Mouse (Mus musculus) hindbrain, embryonic 13.5 days (tissue): ENCODE measurements around the gene Cry2. TPM values are rescaled to one million over a fixed set of nuclear protein-coding genes. Genes with fewer than 3 reads are reported as not detected.
"Not testable (repeated sequence)": the region's sequence is repeated elsewhere in the genome, so short reads cannot be mapped to it uniquely, and the experiment has no call there.

Experiments
- ATAC-seq: fragments of 200-750 bp; cut with Nextera tagmentation; 2 replicates; pipeline ENCODE4 v1.8.0; 2017; ENCODE audit warnings: moderate TSS enrichment; ENCODE audit not compliant: low FRiP score
- H3K27ac ChIP-seq: fragments of 300-500 bp; sonication (generic); 2 replicates; pipeline ENCODE4 v1.5.1; 2015; ENCODE audit warnings: inconsistent platforms, mild to moderate bottlenecking, moderate library complexity
- H3K27me3 ChIP-seq: fragments of 300-500 bp; sonication (generic); 2 replicates; pipeline ENCODE4 v1.6.1; 2015; ENCODE audit warnings: mild to moderate bottlenecking, inconsistent platforms
- H3K36me3 ChIP-seq: fragments of 300-500 bp; sonication (generic); 2 replicates; pipeline ENCODE4 v1.6.1; 2015; ENCODE audit warnings: mild to moderate bottlenecking, inconsistent platforms
- H3K4me1 ChIP-seq: fragments of 300-500 bp; sonication (generic); replicated peaks from 2 replicates; pipeline ENCODE4 v1.6.1; 2015; ENCODE audit warnings: inconsistent platforms
- H3K4me2 ChIP-seq: fragments of 300-500 bp; sonication (generic); 2 replicates; pipeline ENCODE4 v1.6.1; 2015; ENCODE audit warnings: inconsistent platforms, mild to moderate bottlenecking, moderate library complexity
- H3K4me3 ChIP-seq: fragments of 300-500 bp; sonication (generic); 2 replicates; pipeline ENCODE4 v1.5.1; 2015; ENCODE audit warnings: mild to moderate bottlenecking, inconsistent platforms
- H3K9ac ChIP-seq: fragments of 300-500 bp; sonication (generic); 2 replicates; pipeline ENCODE4 v1.6.1; 2015; ENCODE audit warnings: mild to moderate bottlenecking, inconsistent platforms
- H3K9me3 ChIP-seq: fragments of 300-500 bp; sonication (generic); 2 replicates; pipeline ENCODE4 v1.6.1; 2016; ENCODE audit warnings: inconsistent platforms
- WGBS: fragments of 180-500 bp; shearing (Covaris S2); methylation state at CpG from one replicate; pipeline ENCODE4 v1.1.7; 2015; 5-methylcytosine and 5-hydroxymethylcytosine counted together
- polyA plus RNA-seq: library from polyadenylated mRNA; unstranded; fragments of >200 nt; fragmentation: Nextera tagmentation; extraction: Ambion mirVana; gene quantifications from 2 replicates; pipeline ENCODE4 v1.2.1, GENCODE M21; 2015

The Cry2 gene
- polyA plus RNA-seq, 1 experiment from 2014 or later: 36.8 TPM

- H3K36me3 ChIP-seq: peaks cover 50% of the 10 kb centered on the region
- no peaks in the 10 kb centered on the region for H3K9me3 ChIP-seq
- H3K27me3 ChIP-seq: no peaks in the 10 kb centered on the region
- ATAC-seq: no peak
- no peak overlapping the region for H3K4me2 ChIP-seq
- no peak overlapping the region for H3K27ac ChIP-seq
- H3K4me3 ChIP-seq: no peak overlapping the region
- WGBS: 96% methylated on average over 5 of the region's 5 CpGs
- no peak overlapping the region for H3K9ac ChIP-seq
- H3K4me1 ChIP-seq: peaks cover 46% of the 10 kb centered on the region
These were observed 30.0 kb downstream of the Cry2 start for GRCm38 (mm10) chr2:92403776-92404319.

GRCm38 (mm10) chr2:92402591-92403326, 31.1 kb downstream of the Cry2 start:
- Histone ChIP-seq H3K4me1 (peaks cover 56% of the 10 kb centered on the region), H3K27ac (peak overlapping the region; percentile 52), H3K4me3 (no peak overlapping the region), H3K4me2 (no peak overlapping the region), H3K9me3 (no peaks in the 10 kb centered on the region), H3K9ac (0 out of 2 replicates have a peak overlapping the region, but pooled peaks have one; percentile 20), H3K27me3 (no peaks in the 10 kb centered on the region), H3K36me3 (peaks cover 39% of the 10 kb centered on the region)
- no peak for ATAC-seq
- 62% methylated on average over 4 of the region's 4 CpGs for WGBS

GRCm38 (mm10) chr2:92401091-92401561, 32.7 kb downstream of the Cry2 start, which contains the start of gene Mapk8ip1:
Mapk8ip1 (minus strand) TSS chr2:92401263.
- Histone ChIP-seq H3K9me3 (no peaks in the 10 kb centered on the region), H3K4me3 (peak within 1 kb of the TSS; percentile 81), H3K36me3 (peaks cover 24% of the 10 kb centered on the region), H3K27ac (peak within 1 kb of the TSS; percentile 88), H3K4me2 (peak within 1 kb of the TSS; percentile 83), H3K4me1 (peaks cover 66% of the 10 kb centered on the region), H3K27me3 (no peaks in the 10 kb centered on the region), H3K9ac (peak within 1 kb of the TSS; percentile 96)
- 1% methylated on average over 45 of the region's 59 CpGs for WGBS
- peak; percentile 57 for ATAC-seq

- ATAC-seq: peak; percentile 12
- 1% methylated on average over 22 of the region's 22 CpGs for WGBS
These were observed 33.2 kb downstream of the Cry2 start for GRCm38 (mm10) chr2:92400682-92401081.

GRCm38 (mm10) chr2:92399877-92400276, 34.0 kb downstream of the Cry2 start:
- Histone ChIP-seq H3K36me3 (peaks cover 12% of the 10 kb centered on the region), H3K4me2 (peak overlapping the region; percentile 83), H3K27ac (peak overlapping the region; percentile 88; the same call in 1 of the 2 replicates), H3K4me3 (peak overlapping the region; percentile 81), H3K4me1 (peaks cover 53% of the 10 kb centered on the region), H3K9ac (peak overlapping the region; percentile 96; the same call in 1 of the 2 replicates)
- not testable (repeated sequence) for H3K27me3 ChIP-seq, ATAC-seq, H3K9me3 ChIP-seq
- WGBS: 45% methylated on average over 3 of the region's 4 CpGs

More at GRCm38 (mm10) chr2:92400682-92401081, 33.2 kb downstream of the Cry2 start:
- Histone ChIP-seq H3K4me2 (peak overlapping the region; percentile 83), H3K27ac (peak overlapping the region; percentile 88), H3K4me3 (peak overlapping the region; percentile 81), H3K9ac (peak overlapping the region; percentile 96), H3K27me3 (no peaks in the 10 kb centered on the region), H3K36me3 (peaks cover 20% of the 10 kb centered on the region), H3K9me3 (no peaks in the 10 kb centered on the region), H3K4me1 (peaks cover 61% of the 10 kb centered on the region)

GRCm38 (mm10) chr2:92397436-92397835, 36.4 kb downstream of the Cry2 start:
- Histone ChIP-seq H3K4me1 (peaks cover 59% of the 10 kb centered on the region), H3K9ac (no peak overlapping the region), H3K36me3 (no peaks in the 10 kb centered on the region), H3K4me3 (no peak overlapping the region), H3K27me3 (no peaks in the 10 kb centered on the region), H3K9me3 (no peaks in the 10 kb centered on the region), H3K27ac (no peak overlapping the region), H3K4me2 (peak overlapping the region; percentile 1)
- WGBS: 85% methylated on average over 1 of the region's 1 CpGs
- no peak for ATAC-seq

GRCm38 (mm10) chr2:92395535-92395934, 38.3 kb downstream of the Cry2 start:
- H3K36me3 ChIP-seq: no peaks in the 10 kb centered on the region
- H3K4me2 ChIP-seq: no peak overlapping the region
- H3K4me1 ChIP-seq: peaks cover 71% of the 10 kb centered on the region
- no peak overlapping the region for H3K27ac ChIP-seq
- no peak overlapping the region for H3K4me3 ChIP-seq
- no peaks in the 10 kb centered on the region for H3K9me3 ChIP-seq
- ATAC-seq: no peak
- 92% methylated on average over 3 of the region's 3 CpGs for WGBS
- H3K9ac ChIP-seq: no peak overlapping the region
- no peaks in the 10 kb centered on the region for H3K27me3 ChIP-seq

GRCm38 (mm10) chr2:92392318-92393264, 41.3 kb downstream of the Cry2 start:
- H3K4me1 ChIP-seq: peaks cover 69% of the 10 kb centered on the region

GRCm38 (mm10) chr2:92391703-92392317, 42.0 kb downstream of the Cry2 start:
- Histone ChIP-seq H3K9ac (peak overlapping the region; percentile 71), H3K4me3 (peak overlapping the region; percentile 33), H3K4me1 (peaks cover 66% of the 10 kb centered on the region), H3K4me2 (peak overlapping the region; percentile 56), H3K27me3 (no peaks in the 10 kb centered on the region), H3K27ac (peak overlapping the region; percentile 93), H3K9me3 (no peaks in the 10 kb centered on the region), H3K36me3 (peaks cover 10% of the 10 kb centered on the region)
- ATAC-seq: no peak
- 21% methylated on average over 11 of the region's 11 CpGs for WGBS

More at GRCm38 (mm10) chr2:92392318-92393264, 41.3 kb downstream of the Cry2 start:
- Histone ChIP-seq H3K36me3 (peaks cover 2% of the 10 kb centered on the region; the same call in 1 of the 2 replicates), H3K4me3 (peak overlapping the region; percentile 33), H3K9me3 (no peaks in the 10 kb centered on the region), H3K9ac (peak overlapping the region; percentile 71), H3K27me3 (no peaks in the 10 kb centered on the region), H3K27ac (peak overlapping the region; percentile 93), H3K4me2 (peak overlapping the region; percentile 56)
- ATAC-seq: no peak
- 5% methylated on average over 26 of the region's 26 CpGs for WGBS

- Histone ChIP-seq H3K9me3 (no peaks in the 10 kb centered on the region), H3K27ac (peak overlapping the region; percentile 93), H3K27me3 (no peaks in the 10 kb centered on the region), H3K9ac (peak overlapping the region; percentile 71; the same call in 1 of the 2 replicates), H3K4me1 (peaks cover 69% of the 10 kb centered on the region), H3K4me2 (peak overlapping the region; percentile 56), H3K36me3 (peaks cover 16% of the 10 kb centered on the region), H3K4me3 (peak overlapping the region; percentile 33; the same call in 1 of the 2 replicates)
- ATAC-seq: no peak
- 88% methylated on average over 8 of the region's 8 CpGs for WGBS
These were observed 42.7 kb downstream of the Cry2 start for GRCm38 (mm10) chr2:92391116-92391515.

- H3K4me2 ChIP-seq: peak overlapping the region; percentile 88
- H3K9ac ChIP-seq: 0 out of 2 replicates have a peak overlapping the region, but pooled peaks have one; percentile 94
- H3K4me1 ChIP-seq: peaks cover 70% of the 10 kb centered on the region
- 75% methylated on average over 6 of the region's 6 CpGs for WGBS
- H3K9me3 ChIP-seq: no peaks in the 10 kb centered on the region
- no peak for ATAC-seq
- H3K27me3 ChIP-seq: no peaks in the 10 kb centered on the region
- peak overlapping the region; percentile 93 for H3K27ac ChIP-seq
- peaks cover 24% of the 10 kb centered on the region for H3K36me3 ChIP-seq
- H3K4me3 ChIP-seq: no peak overlapping the region
These were observed 43.5 kb downstream of the Cry2 start for GRCm38 (mm10) chr2:92390206-92390930.
